Mouse (Mus musculus): Measurements from ENCODE around the gene Smox. TPM values are rescaled to one million over a fixed set of nuclear protein-coding genes. Genes with fewer than 3 reads are reported as not detected.

Smox gene
- total RNA-seq, 2 experiments from 2014 or later = 24.6 to 40.4 TPM

- intact Hi-C loops (cut with DNase I; ENCODE audit: low total_unique reads) = loop anchor here (1.0 kb wide), 1 partner anchor 80 kb away; no protein-coding TSS in a partner anchor
- no peak for DNase-seq
Observed at GRCm38 (mm10) chr2:131505431-131505830, 14.1 kb downstream of the Smox start.

GRCm38 (mm10) chr2:131506358-131506757 is 15.1 kb downstream of the Smox start:
- intact Hi-C loops (cut with DNase I; ENCODE audit: low total_unique reads) = no loop called here
- DNase-seq = no peak

DNA sequence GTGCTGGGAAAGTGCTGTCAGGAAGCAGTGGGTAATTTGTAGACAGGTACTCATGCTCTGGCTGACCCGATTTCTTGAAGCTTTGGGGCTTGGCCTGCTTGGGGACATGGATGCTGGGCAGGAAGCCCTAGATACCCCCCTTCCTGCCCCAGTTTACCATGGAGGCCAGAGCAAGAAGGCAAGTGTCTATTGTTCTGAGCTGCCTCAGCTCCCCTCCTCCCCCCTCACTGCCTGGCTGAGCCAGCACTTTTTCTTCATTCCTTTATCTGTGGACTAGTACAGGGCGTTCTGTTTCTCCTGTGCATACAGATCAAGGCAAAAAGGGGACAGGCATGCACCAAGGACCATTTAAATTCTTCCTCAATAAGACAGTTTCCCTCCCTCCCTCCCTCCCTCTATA is 17.2 kb downstream of the Smox start:
- intact Hi-C loops (cut with DNase I; ENCODE audit: low total_unique reads) = no loop called here
- no peak for DNase-seq

DNA sequence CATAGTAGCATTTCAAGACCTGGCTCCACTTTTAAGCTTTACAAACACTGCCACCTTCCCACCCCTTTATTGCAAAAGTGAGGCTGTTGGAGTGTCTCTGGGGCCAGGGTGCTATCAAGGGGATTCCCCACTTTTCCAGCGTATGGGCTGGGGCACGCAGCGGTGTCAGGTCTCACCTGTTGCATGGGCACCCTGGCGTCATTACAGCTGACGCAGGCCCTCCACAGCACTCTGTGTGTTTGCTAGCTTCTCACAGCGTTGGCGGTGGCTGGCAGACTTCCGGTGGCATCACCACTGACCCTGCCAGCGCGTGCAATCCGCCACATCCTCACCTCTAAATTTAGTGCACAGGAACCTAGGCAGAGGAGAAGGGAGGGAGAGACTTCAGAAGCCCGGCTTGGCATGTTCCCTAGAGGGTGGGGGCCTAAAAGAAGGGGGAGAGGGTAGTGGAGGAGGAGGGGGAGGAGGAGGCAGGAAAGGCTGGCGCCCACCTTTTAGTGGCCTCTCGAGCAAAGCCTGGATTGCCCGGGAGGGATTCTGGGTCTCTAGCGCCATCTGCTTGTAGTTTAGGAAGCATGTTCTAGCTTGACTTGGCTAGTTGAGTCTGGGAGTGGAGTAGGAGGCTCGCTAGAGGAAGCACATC is 18.5 kb downstream of the Smox start:
- intact Hi-C loops (cut with DNase I; ENCODE audit: low total_unique reads) = loop anchor here (5.0 kb wide), 1 partner anchor 62 kb away; no protein-coding TSS in a partner anchor
- DNase-seq = peak; percentile 70

DNA sequence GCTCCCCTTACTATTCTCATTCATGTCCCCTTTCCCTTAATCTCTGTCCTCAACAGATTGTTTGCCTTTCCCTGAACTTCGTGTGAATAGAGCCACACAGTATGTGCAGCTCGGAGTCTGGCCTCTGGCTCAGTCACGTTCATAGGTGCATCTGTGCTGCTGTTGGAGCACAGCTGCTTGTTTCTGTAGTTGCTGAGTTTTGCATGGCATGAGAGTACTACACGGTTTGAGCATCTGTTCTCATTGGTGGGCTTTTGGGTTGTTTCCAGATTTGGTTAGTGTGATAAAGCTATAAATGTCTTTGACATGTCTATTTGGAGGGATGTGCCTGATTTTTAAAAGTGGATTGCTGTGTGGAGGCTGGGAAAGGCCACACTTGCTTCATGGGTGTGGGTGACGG is 19.2 kb downstream of the Smox start:
- intact Hi-C loops (cut with DNase I; ENCODE audit: low total_unique reads) = loop anchor here (5.0 kb wide), 1 partner anchor 63 kb away; no protein-coding TSS in a partner anchor

DNA sequence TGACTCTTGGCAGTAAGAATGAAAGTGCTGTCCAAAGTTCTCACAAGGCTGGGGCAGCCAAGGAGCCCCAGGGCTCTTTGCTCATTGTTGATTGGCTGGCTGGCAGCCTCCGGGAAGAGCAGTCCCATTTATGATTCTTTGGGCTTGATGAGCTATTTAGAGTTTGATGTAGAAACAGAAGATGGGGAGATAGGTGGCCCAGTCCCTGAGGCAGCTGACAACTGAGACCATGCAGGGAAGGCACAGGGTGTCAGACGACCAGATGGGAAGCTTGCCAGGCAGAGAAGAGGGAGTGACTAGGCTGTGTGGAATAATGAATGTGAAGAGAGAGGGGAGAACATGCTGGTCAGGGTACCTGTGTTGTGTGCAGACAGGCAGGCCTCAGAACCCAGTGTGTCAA is 22.2 kb downstream of the Smox start:
- intact Hi-C loops (cut with DNase I; ENCODE audit: low total_unique reads) = loop anchor here (5.0 kb wide), 1 partner anchor 66 kb away; no protein-coding TSS in a partner anchor
- DNase-seq = no peak

More for the DNA sequence above, 19.2 kb downstream of the Smox start:
- no peak for DNase-seq

DNA sequence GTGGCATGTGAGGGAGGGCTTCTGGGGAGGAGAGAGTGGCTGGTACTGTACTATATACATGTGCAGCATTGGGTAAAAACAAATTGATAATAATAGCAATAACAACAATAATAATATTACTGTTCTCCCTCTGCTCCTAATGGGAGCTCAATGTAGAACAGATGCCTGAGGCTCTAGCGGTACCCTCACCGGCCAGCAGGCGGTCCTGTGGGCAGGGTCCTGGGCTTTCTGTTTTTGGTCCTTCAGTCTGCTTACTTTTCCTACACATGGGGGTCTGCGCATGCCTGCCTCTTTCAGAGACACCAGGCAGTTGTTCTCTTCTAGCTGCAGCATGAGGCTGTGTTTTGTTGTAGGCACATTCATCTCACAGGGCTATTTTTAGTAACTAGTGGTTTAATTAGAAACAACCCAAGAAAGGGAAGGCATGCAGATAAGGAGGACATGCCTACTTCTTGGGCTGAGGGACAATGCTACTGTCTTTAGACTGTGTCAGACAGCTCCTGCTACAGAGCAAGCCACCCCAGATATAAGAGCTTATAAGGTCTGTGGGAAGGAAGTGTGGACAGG is 22.8 kb downstream of the Smox start:
- intact Hi-C loops (cut with DNase I; ENCODE audit: low total_unique reads) = loop anchor here (5.0 kb wide), 1 partner anchor 67 kb away; no protein-coding TSS in a partner anchor

GRCm38 (mm10) chr2:131517550-131517949 is 26.3 kb downstream of the Smox start:
- no peak for DNase-seq
- intact Hi-C loops (cut with DNase I; ENCODE audit: low total_unique reads) = no loop called here

More for the DNA sequence above, 22.8 kb downstream of the Smox start:
- DNase-seq = no peak

GRCm38 (mm10) chr2:131518790-131519189 is 27.5 kb downstream of the Smox start:
- DNase-seq = no peak
- intact Hi-C loops (cut with DNase I; ENCODE audit: low total_unique reads) = no loop called here

DNA sequence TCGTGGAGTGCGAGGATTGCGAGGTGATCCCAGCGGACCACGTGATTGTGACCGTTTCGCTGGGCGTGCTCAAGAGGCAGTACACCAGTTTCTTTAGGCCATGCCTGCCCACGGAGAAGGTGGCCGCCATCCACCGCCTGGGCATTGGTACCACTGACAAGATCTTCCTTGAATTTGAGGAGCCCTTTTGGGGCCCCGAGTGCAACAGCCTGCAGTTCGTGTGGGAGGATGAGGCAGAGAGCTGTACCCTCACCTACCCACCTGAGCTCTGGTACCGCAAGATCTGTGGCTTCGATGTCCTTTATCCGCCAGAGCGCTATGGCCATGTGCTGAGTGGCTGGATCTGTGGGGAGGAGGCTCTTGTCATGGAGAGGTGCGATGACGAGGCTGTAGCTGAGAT is 29.4 kb downstream of the Smox start:
- intact Hi-C loops (cut with DNase I; ENCODE audit: low total_unique reads) = no loop called here
- DNase-seq = no peak

DNA sequence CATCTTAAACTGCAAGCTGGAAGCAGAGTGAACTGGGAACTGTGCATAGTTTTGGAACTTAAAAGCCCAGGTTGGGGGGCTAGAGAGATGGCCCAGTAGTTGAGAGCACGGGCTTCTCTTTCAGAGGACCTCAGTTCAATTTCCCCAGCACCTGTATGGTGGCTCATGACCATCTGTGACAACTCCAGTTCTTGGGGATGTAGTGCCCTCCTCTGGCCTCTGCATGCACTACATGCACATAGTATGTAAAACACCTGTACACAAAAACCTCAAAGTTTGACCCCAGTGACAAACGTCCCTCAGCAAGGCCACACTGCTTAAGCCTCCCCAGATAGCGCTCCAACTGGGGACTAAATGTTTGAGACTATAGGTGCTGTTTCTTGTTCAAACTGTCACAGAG is 35.8 kb downstream of the Smox start:
- intact Hi-C loops (cut with DNase I; ENCODE audit: low total_unique reads) = loop anchor here (5.0 kb wide), 1 partner anchor 105 kb away; no protein-coding TSS in a partner anchor
- no peak for DNase-seq

- intact Hi-C loops (cut with DNase I; ENCODE audit: low total_unique reads) = loop anchor here (5.0 kb wide), 1 partner anchor 108 kb away; no protein-coding TSS in a partner anchor
- DNase-seq = peak; percentile 46
Observed at GRCm38 (mm10) chr2:131529898-131530622, 38.8 kb downstream of the Smox start.

GRCm38 (mm10) chr2:131530623-131531008 is 39.3 kb downstream of the Smox start:
- peak; percentile 54 for DNase-seq
- intact Hi-C loops (cut with DNase I; ENCODE audit: low total_unique reads) = no loop called here

- intact Hi-C loops (cut with DNase I; ENCODE audit: low total_unique reads) = no loop called here
- DNase-seq = no peak
Observed at GRCm38 (mm10) chr2:131531271-131531670, 40.0 kb downstream of the Smox start.

GRCm38 (mm10) chr2:131535168-131535567 is 43.9 kb downstream of the Smox start:
- no peak for DNase-seq

GRCm38 (mm10) chr2:131538341-131538740 is 47.0 kb downstream of the Smox start:
- intact Hi-C loops (cut with DNase I; ENCODE audit: low total_unique reads) = no loop called here
- no peak for DNase-seq

More at GRCm38 (mm10) chr2:131535168-131535567, 43.9 kb downstream of the Smox start:
- intact Hi-C loops (cut with DNase I; ENCODE audit: low total_unique reads) = no loop called here

DNA sequence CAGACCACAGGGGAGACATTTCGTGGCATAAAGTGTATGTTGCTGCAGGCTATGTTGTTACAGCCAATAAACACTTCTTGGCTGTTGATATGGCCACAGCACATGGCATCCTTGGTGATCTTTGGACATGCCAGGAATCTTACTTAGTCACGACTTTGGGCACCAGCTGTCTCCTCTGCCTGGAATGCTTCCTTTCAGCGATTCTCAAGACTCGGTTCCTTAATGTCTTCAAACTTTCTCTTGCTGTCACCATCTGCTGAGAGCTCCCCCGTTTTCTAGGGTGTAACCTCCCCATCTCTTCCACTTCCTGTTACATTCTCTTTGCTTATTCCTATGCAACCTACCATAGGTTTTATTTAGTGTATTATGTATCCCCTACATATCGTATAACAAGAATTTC is 48.5 kb downstream of the Smox start:
- no peak for DNase-seq
- intact Hi-C loops (cut with DNase I; ENCODE audit: low total_unique reads) = loop anchor here (5.0 to 10.0 kb wide), 3 partner anchors 233 to 415 kb away; partner anchors contain the start of gene Prnd

- no peak for DNase-seq
- intact Hi-C loops (cut with DNase I; ENCODE audit: low total_unique reads) = loop anchor here (5.0 to 10.0 kb wide), 3 partner anchors 231 to 413 kb away; partner anchors contain the start of gene Prnd
Observed at GRCm38 (mm10) chr2:131541686-131542085, 50.4 kb downstream of the Smox start.

GRCm38 (mm10) chr2:131542531-131542930 is 51.2 kb downstream of the Smox start:
- intact Hi-C loops (cut with DNase I; ENCODE audit: low total_unique reads) = loop anchor here (5.0 to 10.0 kb wide), 3 partner anchors 230 to 412 kb away; partner anchors contain the start of gene Prnd
- DNase-seq = no peak
